Mouse (Mus musculus) ES-Bruce4 (cell line): ENCODE data around the gene Txlng. TPM values are rescaled to one million over a fixed set of nuclear protein-coding genes. Genes with fewer than 3 reads are reported as not detected.
A peak's percentile ranks its signal among the peaks of the same experiment; 100 is the strongest.
"Not testable (repeated sequence)": the region's sequence is repeated elsewhere in the genome, so short reads cannot be mapped to it uniquely, and the experiment has no call there.

Experiments
- H3K27ac ChIP-seq: 2 replicates; pipeline ENCODE4 v1.5.1; 2012; ENCODE audit warnings: low read length, inconsistent platforms; ENCODE audit not compliant: insufficient read depth
- H3K27me3 ChIP-seq: 2 replicates; pipeline ENCODE4 v1.6.1; 2012; ENCODE audit warnings: mild to moderate bottlenecking, low read length, inconsistent platforms; ENCODE audit not compliant: control insufficient read depth, poor library complexity, insufficient read depth, severe bottlenecking
- H3K36me3 ChIP-seq: 2 replicates; pipeline ENCODE4 v1.6.1; 2012; ENCODE audit warnings: inconsistent platforms, mild to moderate bottlenecking, low read length, moderate library complexity; ENCODE audit not compliant: control insufficient read depth, poor library complexity, insufficient read depth, severe bottlenecking
- H3K4me1 ChIP-seq: one replicate; pipeline ENCODE4 v1.8.1; 2011; ENCODE audit warnings: low read length; ENCODE audit not compliant: control insufficient read depth, insufficient read depth
- H3K4me3 ChIP-seq: 2 replicates; pipeline ENCODE4 v1.5.1; 2011; ENCODE audit warnings: low read depth, mild to moderate bottlenecking, low read length
- H3K9ac ChIP-seq: 2 replicates; pipeline ENCODE4 v1.6.1; 2012; ENCODE audit warnings: low read depth, mild to moderate bottlenecking, inconsistent platforms; ENCODE audit not compliant: poor library complexity, severe bottlenecking
- H3K9me3 ChIP-seq: replicated peaks from 2 replicates; pipeline ENCODE4 v1.6.1; 2012; ENCODE audit warnings: mild to moderate bottlenecking, low read length, inconsistent platforms; ENCODE audit not compliant: control insufficient read depth, poor library complexity, insufficient read depth, severe bottlenecking
- CTCF ChIP-seq: IDR thresholded peaks from one replicate; pipeline ENCODE4 v1.8.1; 2011; ENCODE audit warnings: low read depth, low read length
- EP300 ChIP-seq: IDR thresholded peaks from 2 replicates; pipeline ENCODE4 v1.6.1; 2011; ENCODE audit warnings: low read depth, low read length; ENCODE audit not compliant: insufficient read depth
- POLR2A ChIP-seq: IDR thresholded peaks from one replicate; pipeline ENCODE4 v1.8.1; 2011; ENCODE audit warnings: low read length; ENCODE audit not compliant: insufficient read depth
- polyA plus RNA-seq: library from polyadenylated mRNA; stranded (reverse); fragments of >200 nt; gene quantifications from 2 replicates; pipeline ENCODE4 v1.2.4, GENCODE M21; 2011; ENCODE audit warnings: low read depth; ENCODE audit not compliant: missing spikeins, insufficient read depth, insufficient read length

Txlng gene
- polyA plus RNA-seq, 1 experiment: 67.1 TPM

- H3K9me3 ChIP-seq: no peaks in the 10 kb centered on the region
- no peaks in the 10 kb centered on the region for H3K4me1 ChIP-seq
- H3K9ac ChIP-seq: peak overlapping the region; percentile 82
- TF ChIP-seq EP300: no peak
- TF ChIP-seq CTCF: no peak
- no peak for TF ChIP-seq POLR2A
- no peaks in the 10 kb centered on the region for H3K27me3 ChIP-seq
- peaks cover 4% of the 10 kb centered on the region for H3K36me3 ChIP-seq
- H3K4me3 ChIP-seq: peak overlapping the region; percentile 70
- peak overlapping the region; percentile 83 for H3K27ac ChIP-seq
Observed at GRCm38 (mm10) chrX:162829741-162830140, 487 bp upstream of the Txlng start.

- TF ChIP-seq EP300: no peak
- TF ChIP-seq POLR2A: no peak
- TF ChIP-seq CTCF: no peak
- H3K27me3 ChIP-seq: no peaks in the 10 kb centered on the region
- no peaks in the 10 kb centered on the region for H3K9me3 ChIP-seq
- peak overlapping the region; percentile 76 for H3K9ac ChIP-seq
- H3K36me3 ChIP-seq: peaks cover 5% of the 10 kb centered on the region
- H3K4me1 ChIP-seq: no peaks in the 10 kb centered on the region
- H3K27ac ChIP-seq: no peak overlapping the region
- H3K4me3 ChIP-seq: peak overlapping the region; percentile 97
Observed at GRCm38 (mm10) chrX:162828783-162829182, 471 bp downstream of the Txlng start.

- no peak for TF ChIP-seq CTCF
- TF ChIP-seq EP300: no peak
- TF ChIP-seq POLR2A: no peak
- Histone ChIP-seq H3K27ac (no peak overlapping the region), H3K9me3 (no peaks in the 10 kb centered on the region), H3K4me3 (peak overlapping the region; percentile 61), H3K9ac (peak overlapping the region; percentile 76), H3K27me3 (no peaks in the 10 kb centered on the region), H3K36me3 (peaks cover 7% of the 10 kb centered on the region), H3K4me1 (no peaks in the 10 kb centered on the region)
Observed at GRCm38 (mm10) chrX:162828016-162828415, 1.2 kb downstream of the Txlng start.

GRCm38 (mm10) chrX:162800371-162800770 is 28.9 kb downstream of the Txlng start:
- H3K36me3 ChIP-seq: peaks cover 31% of the 10 kb centered on the region
- TF ChIP-seq EP300 (no peak), POLR2A (no peak), CTCF (no peak)
- no peaks in the 10 kb centered on the region for H3K4me1 ChIP-seq
- H3K9ac ChIP-seq: no peak overlapping the region
- no peak overlapping the region for H3K4me3 ChIP-seq
- no peaks in the 10 kb centered on the region for H3K9me3 ChIP-seq
- no peak overlapping the region for H3K27ac ChIP-seq
- no peaks in the 10 kb centered on the region for H3K27me3 ChIP-seq

GRCm38 (mm10) chrX:162791392-162791791 is 37.9 kb downstream of the Txlng start:
- peaks cover 26% of the 10 kb centered on the region for H3K36me3 ChIP-seq
- H3K9ac ChIP-seq, H3K9me3 ChIP-seq, H3K4me3 ChIP-seq, H3K27me3 ChIP-seq, H3K27ac ChIP-seq, H3K4me1 ChIP-seq: not testable (repeated sequence)

GRCm38 (mm10) chrX:162788372-162788771 is 40.9 kb downstream of the Txlng start:
- no peaks in the 10 kb centered on the region for H3K27me3 ChIP-seq
- TF ChIP-seq EP300 (no peak), CTCF (no peak), POLR2A (no peak)
- H3K9me3 ChIP-seq: no peaks in the 10 kb centered on the region
- peaks cover 28% of the 10 kb centered on the region for H3K36me3 ChIP-seq
- no peaks in the 10 kb centered on the region for H3K4me1 ChIP-seq
- H3K4me3 ChIP-seq: no peak overlapping the region
- no peak overlapping the region for H3K9ac ChIP-seq
- no peak overlapping the region for H3K27ac ChIP-seq
